Mouse (Mus musculus): Measurements from ENCODE around the gene Il1rap. TPM values are rescaled to one million over a fixed set of nuclear protein-coding genes. Genes with fewer than 3 reads are reported as not detected.

Il1rap gene
- total RNA-seq, 2 experiments from 2014 or later, result 3.2 to 3.3 TPM

- DNase-seq, result no peak
- intact Hi-C loops (cut with DNase I; ENCODE audit: low total_unique reads), result no loop called here
These were observed 23.1 kb downstream of the Il1rap start for GRCm38 (mm10) chr16:26604621-26605020.

DNA sequence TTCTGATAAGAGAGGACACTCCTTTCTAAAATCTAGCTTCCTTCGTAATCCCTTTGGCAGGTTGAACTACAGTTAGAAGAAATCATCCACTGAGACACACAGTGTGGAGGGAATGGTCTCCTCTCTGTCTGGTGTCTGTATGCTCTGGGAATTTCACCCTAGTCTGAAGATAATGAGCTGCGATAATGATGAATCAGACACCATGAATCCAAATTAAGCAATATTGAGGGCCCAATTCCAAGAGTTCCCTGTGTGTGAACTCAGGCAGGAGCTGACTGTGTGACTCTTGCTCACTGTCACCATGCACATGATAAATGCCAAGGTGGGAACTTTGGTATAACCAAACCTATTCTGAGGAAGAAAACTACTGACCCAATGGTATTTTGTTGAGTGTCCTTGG, 26.5 kb downstream of the Il1rap start:
- intact Hi-C loops (cut with DNase I; ENCODE audit: low total_unique reads), result no loop called here
- no peak for DNase-seq

- no peak for DNase-seq
- intact Hi-C loops (cut with DNase I; ENCODE audit: low total_unique reads), result no loop called here
These were observed 29.0 kb downstream of the Il1rap start for GRCm38 (mm10) chr16:26610508-26610907.

DNA sequence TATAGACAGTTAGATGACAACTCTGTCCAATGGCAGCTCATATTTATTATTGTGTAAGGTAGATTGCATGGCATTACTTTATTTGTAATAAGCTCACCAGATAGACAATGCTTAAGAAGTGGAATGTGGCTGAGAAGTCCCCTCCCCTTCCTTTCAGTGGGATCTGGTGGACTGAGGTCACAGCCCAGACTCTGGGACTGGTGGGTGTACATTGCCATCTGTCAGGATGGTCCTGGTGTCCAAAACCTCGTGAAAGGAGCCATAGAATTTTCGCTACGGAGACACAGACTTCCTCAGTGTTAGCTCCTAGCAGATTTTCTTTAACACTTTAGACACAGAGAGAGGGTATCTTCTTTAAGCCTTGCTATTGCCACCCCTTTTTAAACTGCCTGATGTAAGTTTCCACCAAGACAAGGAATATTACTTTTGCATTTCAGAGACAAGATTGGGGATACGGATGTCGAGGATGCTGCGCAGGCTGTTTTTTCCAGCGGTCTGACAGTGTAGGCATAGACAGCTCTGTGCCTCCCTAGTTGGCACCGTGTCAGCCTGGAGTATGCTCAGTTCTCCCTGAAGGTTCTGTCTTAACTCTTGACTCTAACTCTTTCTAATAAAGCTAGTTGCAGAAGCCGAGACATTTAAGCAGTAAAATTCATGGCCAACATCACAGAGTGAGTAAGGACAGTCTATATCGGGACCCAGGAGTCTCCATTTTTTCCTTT, 31.2 kb downstream of the Il1rap start:
- intact Hi-C loops (cut with DNase I; ENCODE audit: low total_unique reads), result no loop called here
- no peak for DNase-seq

- intact Hi-C loops (cut with DNase I; ENCODE audit: low total_unique reads), result no loop called here
- no peak for DNase-seq
These were observed 41.6 kb downstream of the Il1rap start for GRCm38 (mm10) chr16:26623141-26623540.

- DNase-seq, result no peak
- intact Hi-C loops (cut with DNase I; ENCODE audit: low total_unique reads), result no loop called here
These were observed 44.6 kb downstream of the Il1rap start for GRCm38 (mm10) chr16:26626065-26626464.

- DNase-seq, result no peak
- intact Hi-C loops (cut with DNase I; ENCODE audit: low total_unique reads), result no loop called here
These were observed 53.3 kb downstream of the Il1rap start for GRCm38 (mm10) chr16:26634800-26635199.

DNA sequence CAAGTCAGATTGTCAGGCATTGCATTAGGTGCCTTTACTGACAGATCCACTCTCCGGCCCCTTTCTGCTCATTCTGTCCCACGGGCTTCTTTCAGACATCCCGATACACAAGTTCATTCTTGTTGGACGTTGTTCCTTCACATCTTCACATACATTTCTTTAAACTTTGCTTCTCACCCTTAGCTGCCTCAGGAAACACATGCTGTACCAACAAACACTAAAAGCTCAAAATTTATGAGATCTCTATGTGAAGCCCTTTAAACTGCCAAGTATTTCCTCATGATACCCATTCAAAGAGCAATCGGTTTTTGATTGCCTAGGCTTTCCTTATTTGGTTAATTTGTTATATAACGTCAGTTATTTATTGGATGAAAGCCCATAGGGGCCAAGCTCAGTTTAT, 61.6 kb downstream of the Il1rap start:
- no peak for DNase-seq
- intact Hi-C loops (cut with DNase I; ENCODE audit: low total_unique reads), result no loop called here

GRCm38 (mm10) chr16:26646066-26646465, 64.6 kb downstream of the Il1rap start:
- DNase-seq, result no peak
- intact Hi-C loops (cut with DNase I; ENCODE audit: low total_unique reads), result no loop called here

GRCm38 (mm10) chr16:26647036-26647435, 65.5 kb downstream of the Il1rap start:
- no peak for DNase-seq
- intact Hi-C loops (cut with DNase I; ENCODE audit: low total_unique reads), result no loop called here

- intact Hi-C loops (cut with DNase I; ENCODE audit: low total_unique reads), result no loop called here
- DNase-seq, result no peak
These were observed 81.4 kb downstream of the Il1rap start for GRCm38 (mm10) chr16:26662722-26663436.

- no peak for DNase-seq
- intact Hi-C loops (cut with DNase I; ENCODE audit: low total_unique reads), result no loop called here
These were observed 84.9 kb downstream of the Il1rap start for GRCm38 (mm10) chr16:26666401-26666800.

- DNase-seq, result no peak
- intact Hi-C loops (cut with DNase I; ENCODE audit: low total_unique reads), result no loop called here
These were observed 87.6 kb downstream of the Il1rap start for GRCm38 (mm10) chr16:26669081-26669480.

- no peak for DNase-seq
- intact Hi-C loops (cut with DNase I; ENCODE audit: low total_unique reads), result no loop called here
These were observed 98.9 kb downstream of the Il1rap start for GRCm38 (mm10) chr16:26680381-26680780.

DNA sequence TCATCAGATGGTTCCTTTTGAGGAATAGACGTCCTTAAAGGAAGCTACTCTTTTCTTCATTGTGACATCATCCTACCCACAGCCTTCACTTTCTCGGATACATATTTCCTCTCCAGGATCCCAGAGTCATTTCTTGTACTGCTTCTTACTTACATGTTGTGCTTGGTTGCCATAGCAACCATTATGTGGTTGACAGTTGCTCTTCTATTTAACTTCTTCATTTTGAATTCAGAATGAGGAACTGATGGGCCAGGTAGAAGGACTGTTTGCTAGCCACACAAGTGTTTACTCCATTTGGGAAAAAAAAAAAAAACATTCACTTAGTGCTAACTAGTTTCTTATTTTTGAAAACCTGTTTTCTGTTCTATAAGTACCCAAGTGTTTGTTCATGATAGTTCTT, 108.3 kb downstream of the Il1rap start:
- no peak for DNase-seq
- intact Hi-C loops (cut with DNase I; ENCODE audit: low total_unique reads), result no loop called here

DNA sequence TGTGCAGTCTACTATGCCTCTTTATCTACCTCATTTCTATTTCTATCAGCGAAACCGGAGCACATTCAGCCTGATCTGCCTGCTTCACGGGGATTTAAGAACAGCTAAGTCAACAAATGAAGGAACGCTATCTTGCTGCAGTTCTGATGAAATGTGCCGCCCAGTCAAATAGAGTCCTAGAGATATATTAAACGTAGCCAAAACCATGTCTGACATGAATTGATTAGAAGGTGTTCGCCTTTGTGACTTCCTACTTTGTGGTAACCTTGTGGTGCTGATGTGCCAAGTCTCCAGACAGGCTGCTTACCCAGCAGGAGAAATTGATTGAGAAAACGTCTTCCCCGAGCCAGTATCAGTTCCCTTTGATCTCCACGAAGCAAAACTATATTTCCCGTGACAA, 109.8 kb downstream of the Il1rap start:
- intact Hi-C loops (cut with DNase I; ENCODE audit: low total_unique reads), result no loop called here
- DNase-seq, result no peak

GRCm38 (mm10) chr16:26698076-26698475, 116.6 kb downstream of the Il1rap start:
- no peak for DNase-seq
- intact Hi-C loops (cut with DNase I; ENCODE audit: low total_unique reads), result no loop called here

- no peak for DNase-seq
- intact Hi-C loops (cut with DNase I; ENCODE audit: low total_unique reads), result no loop called here
These were observed 119.1 kb downstream of the Il1rap start for GRCm38 (mm10) chr16:26700440-26701103.

GRCm38 (mm10) chr16:26705658-26706371, 124.3 kb downstream of the Il1rap start:
- DNase-seq, result no peak
- intact Hi-C loops (cut with DNase I; ENCODE audit: low total_unique reads), result no loop called here

GRCm38 (mm10) chr16:26706503-26706902, 125.0 kb downstream of the Il1rap start:
- intact Hi-C loops (cut with DNase I; ENCODE audit: low total_unique reads), result no loop called here
- no peak for DNase-seq
